Mouse (Mus musculus): ENCODE data around the gene Smyd3. TPM values are rescaled to one million over a fixed set of nuclear protein-coding genes. Genes with fewer than 3 reads are reported as not detected.

The Smyd3 gene
- polyA plus RNA-seq, 1 experiment from 2014 or later, result 12.1 TPM

- H3K36me3 ChIP-seq (ENCODE audit: control insufficient read depth, insufficient read depth, low read length), result no peaks in the 10 kb centered on the region
- H3K4me3 ChIP-seq (ENCODE audit: low read depth, low read length), result no peak overlapping the region
- no peak overlapping the region for H3K4me2 ChIP-seq (replicated peaks; ENCODE audit: low read depth)
- H3K9ac ChIP-seq (ENCODE audit: low read length), result no peak overlapping the region
- 89% methylated on average over 9 of the region's 9 CpGs for WGBS
- no peak for ATAC-seq (ENCODE audit: low FRiP score, low TSS enrichment)
- no peak overlapping the region for H3K27ac ChIP-seq (replicated peaks)
- TF ChIP-seq CTCF (IDR thresholded peaks at IDR 0.05; ENCODE audit: low read depth) (no peak), EP300 (optimal IDR thresholded peaks at IDR 0.05) (no peak)
- H3K27me3 ChIP-seq (ENCODE audit: control insufficient read depth, insufficient read depth, low read length), result no peaks in the 10 kb centered on the region
- DNase-seq (ENCODE audit: low spot score), result no peak
- H3K4me1 ChIP-seq (replicated peaks; ENCODE audit: control insufficient read depth, insufficient read depth), result no peaks in the 10 kb centered on the region
- H3K9me3 ChIP-seq (ENCODE audit: control insufficient read depth, low read length), result no peaks in the 10 kb centered on the region
Observed at GRCm38 (mm10) chr1:178961661-178962060, 556.2 kb downstream of the Smyd3 start.

- peak; percentile 74 for DNase-seq (ENCODE audit: low spot score)
- H3K27ac ChIP-seq (replicated peaks), result no peak overlapping the region
- ATAC-seq (ENCODE audit: low FRiP score, low TSS enrichment), result no peak
- no peak for TF ChIP-seq EP300 (optimal IDR thresholded peaks at IDR 0.05)
- TF ChIP-seq CTCF (IDR thresholded peaks at IDR 0.05; ENCODE audit: low read depth), result peak; percentile 88
- H3K27me3 ChIP-seq (ENCODE audit: control insufficient read depth, insufficient read depth, low read length), result no peaks in the 10 kb centered on the region
- H3K4me1 ChIP-seq (replicated peaks; ENCODE audit: control insufficient read depth, insufficient read depth), result no peaks in the 10 kb centered on the region
- no peaks in the 10 kb centered on the region for H3K9me3 ChIP-seq (ENCODE audit: control insufficient read depth, low read length)
- no peaks in the 10 kb centered on the region for H3K36me3 ChIP-seq (ENCODE audit: control insufficient read depth, insufficient read depth, low read length)
- no peak overlapping the region for H3K4me2 ChIP-seq (replicated peaks; ENCODE audit: low read depth)
- no peak overlapping the region for H3K4me3 ChIP-seq (ENCODE audit: low read depth, low read length)
- 43% methylated on average over 7 of the region's 7 CpGs for WGBS
- H3K9ac ChIP-seq (ENCODE audit: low read length), result no peak overlapping the region
Observed at GRCm38 (mm10) chr1:178960015-178960559, 557.8 kb downstream of the Smyd3 start.

- H3K36me3 ChIP-seq (ENCODE audit: control insufficient read depth, insufficient read depth, low read length), result no peaks in the 10 kb centered on the region
- H3K27ac ChIP-seq (replicated peaks), result no peak overlapping the region
- no peak overlapping the region for H3K9ac ChIP-seq (ENCODE audit: low read length)
- no peak overlapping the region for H3K4me3 ChIP-seq (ENCODE audit: low read depth, low read length)
- DNase-seq (ENCODE audit: low spot score) (no peak), ATAC-seq (ENCODE audit: low FRiP score, low TSS enrichment) (no peak)
- WGBS, result 90% methylated on average over 4 of the region's 4 CpGs
- H3K4me1 ChIP-seq (replicated peaks; ENCODE audit: control insufficient read depth, insufficient read depth), result no peaks in the 10 kb centered on the region
- H3K9me3 ChIP-seq (ENCODE audit: control insufficient read depth, low read length), result no peaks in the 10 kb centered on the region
- H3K27me3 ChIP-seq (ENCODE audit: control insufficient read depth, insufficient read depth, low read length), result no peaks in the 10 kb centered on the region
- no peak for TF ChIP-seq CTCF (IDR thresholded peaks at IDR 0.05; ENCODE audit: low read depth)
- no peak for TF ChIP-seq EP300 (optimal IDR thresholded peaks at IDR 0.05)
- H3K4me2 ChIP-seq (replicated peaks; ENCODE audit: low read depth), result no peak overlapping the region
Observed at GRCm38 (mm10) chr1:178958641-178959040, 559.2 kb downstream of the Smyd3 start.

- WGBS, result 36% methylated on average over 12 of the region's 12 CpGs
- ATAC-seq (ENCODE audit: low FRiP score, low TSS enrichment), result no peak
Observed at GRCm38 (mm10) chr1:178952910-178953309, 564.9 kb downstream of the Smyd3 start.

DNA sequence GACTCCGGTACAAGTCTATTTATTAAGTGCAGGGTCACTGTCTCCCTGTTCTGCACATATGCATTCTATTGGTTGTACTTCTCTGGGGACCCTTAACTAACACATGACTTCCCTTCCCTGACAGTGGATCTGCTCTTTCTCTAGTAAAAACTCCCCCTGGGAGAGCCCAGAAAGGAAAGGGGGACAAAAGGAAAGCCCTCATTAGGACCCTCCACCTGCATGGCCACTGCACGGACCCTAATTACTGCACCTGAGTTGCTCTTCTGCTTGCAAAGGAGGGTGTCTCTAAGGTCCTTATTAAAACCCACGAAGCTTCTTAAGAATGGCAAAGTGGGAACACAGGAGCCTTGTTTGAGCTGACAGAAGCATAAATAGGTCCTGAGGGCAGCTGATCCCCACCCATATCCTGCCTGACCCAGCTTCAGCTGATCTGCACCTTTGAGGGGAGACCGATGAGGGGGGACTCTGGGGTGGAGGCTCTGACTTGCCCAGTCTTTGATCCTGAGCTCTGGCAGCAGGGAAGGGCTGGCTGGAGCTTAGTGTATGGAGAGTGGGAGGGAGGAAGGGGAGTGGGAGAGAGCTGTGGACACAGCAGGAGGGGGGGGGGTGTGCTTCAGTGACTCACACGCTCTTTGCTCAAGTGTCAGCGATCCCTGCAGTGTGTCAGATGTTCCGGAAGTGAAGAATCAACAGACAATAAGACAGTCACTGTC, 575.4 kb downstream of the Smyd3 start:
- ATAC-seq (ENCODE audit: low FRiP score, low TSS enrichment) (no peak), DNase-seq (ENCODE audit: low spot score) (no peak)
- H3K27me3 ChIP-seq (ENCODE audit: control insufficient read depth, insufficient read depth, low read length), result no peaks in the 10 kb centered on the region
- H3K36me3 ChIP-seq (ENCODE audit: control insufficient read depth, insufficient read depth, low read length), result no peaks in the 10 kb centered on the region
- no peak overlapping the region for H3K4me3 ChIP-seq (ENCODE audit: low read depth, low read length)
- H3K27ac ChIP-seq (replicated peaks), result no peak overlapping the region
- no peak for TF ChIP-seq CTCF (IDR thresholded peaks at IDR 0.05; ENCODE audit: low read depth)
- TF ChIP-seq EP300 (optimal IDR thresholded peaks at IDR 0.05), result no peak
- H3K4me1 ChIP-seq (replicated peaks; ENCODE audit: control insufficient read depth, insufficient read depth), result no peaks in the 10 kb centered on the region; the same call in 1 of the 2 replicates
- no peak overlapping the region for H3K4me2 ChIP-seq (replicated peaks; ENCODE audit: low read depth)
- H3K9me3 ChIP-seq (ENCODE audit: control insufficient read depth, low read length), result no peaks in the 10 kb centered on the region
- H3K9ac ChIP-seq (ENCODE audit: low read length), result no peak overlapping the region
- 36% methylated on average over 7 of the region's 7 CpGs for WGBS

More at GRCm38 (mm10) chr1:178952910-178953309, 564.9 kb downstream of the Smyd3 start:
- no peak overlapping the region for H3K4me2 ChIP-seq (replicated peaks; ENCODE audit: low read depth)
- no peaks in the 10 kb centered on the region for H3K36me3 ChIP-seq (ENCODE audit: control insufficient read depth, insufficient read depth, low read length)
- no peaks in the 10 kb centered on the region for H3K27me3 ChIP-seq (ENCODE audit: control insufficient read depth, insufficient read depth, low read length)
- no peak overlapping the region for H3K4me3 ChIP-seq (ENCODE audit: low read depth, low read length)
- no peaks in the 10 kb centered on the region for H3K9me3 ChIP-seq (ENCODE audit: control insufficient read depth, low read length)
- no peak overlapping the region for H3K27ac ChIP-seq (replicated peaks)
- H3K9ac ChIP-seq (ENCODE audit: low read length), result no peak overlapping the region
- TF ChIP-seq EP300 (optimal IDR thresholded peaks at IDR 0.05), result no peak
- TF ChIP-seq CTCF (IDR thresholded peaks at IDR 0.05; ENCODE audit: low read depth), result no peak
- no peaks in the 10 kb centered on the region for H3K4me1 ChIP-seq (replicated peaks; ENCODE audit: control insufficient read depth, insufficient read depth)
- DNase-seq (ENCODE audit: low spot score), result no peak

- H3K36me3 ChIP-seq (ENCODE audit: control insufficient read depth, insufficient read depth, low read length), result no peaks in the 10 kb centered on the region
- DNase-seq (ENCODE audit: low spot score) (no peak), ATAC-seq (ENCODE audit: low FRiP score, low TSS enrichment) (no peak)
- TF ChIP-seq CTCF (IDR thresholded peaks at IDR 0.05; ENCODE audit: low read depth) (no peak), EP300 (optimal IDR thresholded peaks at IDR 0.05) (no peak)
- H3K4me3 ChIP-seq (ENCODE audit: low read depth, low read length), result no peak overlapping the region
- H3K27me3 ChIP-seq (ENCODE audit: control insufficient read depth, insufficient read depth, low read length), result no peaks in the 10 kb centered on the region
- H3K4me1 ChIP-seq (replicated peaks; ENCODE audit: control insufficient read depth, insufficient read depth), result no peaks in the 10 kb centered on the region; the same call in 1 of the 2 replicates
- H3K9ac ChIP-seq (ENCODE audit: low read length), result no peak overlapping the region
- WGBS, result 82% methylated on average over 4 of the region's 4 CpGs
- no peaks in the 10 kb centered on the region for H3K9me3 ChIP-seq (ENCODE audit: control insufficient read depth, low read length)
- no peak overlapping the region for H3K4me2 ChIP-seq (replicated peaks; ENCODE audit: low read depth)
- H3K27ac ChIP-seq (replicated peaks), result no peak overlapping the region
Observed at GRCm38 (mm10) chr1:178940353-178940752, 577.5 kb downstream of the Smyd3 start.

Data from stomach, postnatal 0 days (tissue).